Mouse (Mus musculus) MEL (cell line): ENCODE data around the gene Coro2b. TPM values are rescaled to one million over a fixed set of nuclear protein-coding genes. Genes with fewer than 3 reads are reported as not detected.

ENCODE experiments used
- DNase-seq: peaks from one replicate; pipeline ENCODE4 v3.0.0; 2011; ENCODE audit warnings: low read depth, low spot score
- H3K27ac ChIP-seq: 2 replicates; pipeline ENCODE4 v1.5.1; 2012; ENCODE audit warnings: low read depth, mild to moderate bottlenecking, control low read depth, low read length, moderate library complexity; ENCODE audit not compliant: control insufficient read depth
- H3K27me3 ChIP-seq, 2 experiments: fragments of 150-350 bp in 1 of 2; sonication (generic) in 1 of 2; 2 replicates each; pipeline ENCODE4 v1.6.1; 2012; ENCODE audit warnings: low read length in 2 of 2, mild to moderate bottlenecking in 2 of 2, improper control_type of control experiment in 1 of 2, moderate library complexity in 1 of 2; ENCODE audit not compliant: insufficient read depth in 2 of 2, control insufficient read depth in 1 of 2
- H3K36me3 ChIP-seq, 2 experiments: 2 replicates each; pipeline ENCODE4 v1.6.1; 2012 to 2014; ENCODE audit warnings: low read length in 2 of 2, improper control_type of control experiment in 1 of 2, inconsistent platforms in 1 of 2, mild to moderate bottlenecking in 1 of 2; ENCODE audit not compliant: insufficient read depth in 2 of 2, control insufficient read depth in 1 of 2
- H3K4me1 ChIP-seq, 2 experiments: fragments of 150-350 bp in 1 of 2; sonication (generic) in 1 of 2; 2 replicates each; pipeline ENCODE4 v1.6.1; 2012; ENCODE audit warnings: low read length in 2 of 2, improper control_type of control experiment in 1 of 2, mild to moderate bottlenecking in 1 of 2; ENCODE audit not compliant: insufficient read depth in 2 of 2, control insufficient read depth in 1 of 2
- H3K4me3 ChIP-seq, 2 experiments: fragments of 150-350 bp in 1 of 2; sonication (generic) in 1 of 2; 2 replicates each; pipeline ENCODE4 v1.5.1; 2012; ENCODE audit warnings: low read depth in 2 of 2, low read length in 2 of 2, mild to moderate bottlenecking in 2 of 2, moderate library complexity in 2 of 2, control low read depth in 1 of 2, improper control_type of control experiment in 1 of 2; ENCODE audit not compliant: control insufficient read depth in 1 of 2, insufficient read depth in 1 of 2
- H3K79me2 ChIP-seq: 2 replicates; pipeline ENCODE4 v1.6.1; 2012; ENCODE audit warnings: mild to moderate bottlenecking, low read length, moderate library complexity; ENCODE audit not compliant: control insufficient read depth, poor library complexity, insufficient read depth
- H3K9ac ChIP-seq: 2 replicates; pipeline ENCODE4 v1.6.1; 2012; ENCODE audit warnings: low read depth, mild to moderate bottlenecking, control low read depth, low read length, moderate library complexity; ENCODE audit not compliant: control insufficient read depth, poor library complexity, severe bottlenecking
- H3K9me3 ChIP-seq: fragments of 150-350 bp; sonication (generic); replicated peaks from 2 replicates; pipeline ENCODE4 v1.6.1; 2012; ENCODE audit warnings: mild to moderate bottlenecking, low read length, improper control_type of control experiment, moderate library complexity; ENCODE audit not compliant: insufficient read depth
- EP300 ChIP-seq, 2 experiments: IDR thresholded peaks; 2 replicates each; pipeline ENCODE4 v1.6.1; 2011; ENCODE audit warnings: improper control_type of control experiment in 2 of 2, low read length in 2 of 2, low read depth in 1 of 2, mild to moderate bottlenecking in 1 of 2
- ZNF384 ChIP-seq: IDR thresholded peaks from 2 replicates; pipeline ENCODE4 v1.6.1; 2012; ENCODE audit warnings: low read depth, mild to moderate bottlenecking, inconsistent platforms, low read length, improper control_type of control experiment
- polyA plus RNA-seq, 2 experiments: library from polyadenylated mRNA; stranded (reverse) in 1 of 2; unstranded in 1 of 2; fragments of >175 nt in 1 of 2; fragments of >200 nt in 1 of 2; gene quantifications; 2 replicates each; pipeline versions ENCODE4 v1.2.1 to v1.2.4; 2012; ENCODE audit warnings: low replicate concordance in 2 of 2, low read depth in 1 of 2; ENCODE audit not compliant: insufficient read length in 2 of 2, insufficient read depth in 1 of 2, missing spikeins in 1 of 2
- total RNA-seq: library from RNA; depleted of rRNA; stranded (reverse); fragments of 300-350 nt; gene quantifications from 2 replicates; pipeline ENCODE4 v1.2.3, GENCODE M21; 2012; rRNA removed

The Coro2b gene
- total and polyA plus RNA-seq, 3 experiments, result not detected

GRCm38 (mm10) chr9:62370186-62370585 lies 166.7 kb downstream of the Coro2b start:
- Histone ChIP-seq H3K9me3 (no peaks in the 10 kb centered on the region), H3K36me3 (peaks cover 6 to 31% of the 10 kb centered on the region in 2 experiments), H3K27ac (no peak overlapping the region), H3K9ac (no peak overlapping the region)
- DNase-seq, result no peak
- no peak for TF ChIP-seq EP300 (IDR thresholded peaks at IDR 0.05; ENCODE audit: low read depth in 1 of 2, low read length in 2 of 2)
- TF ChIP-seq ZNF384, result no peak
- TF ChIP-seq, all 39 proteins: peak for 0
- Histone ChIP-seq H3K4me3 (no peak overlapping the region), H3K79me2 (peaks cover 41% of the 10 kb centered on the region), H3K4me1 (peaks cover 22 to 37% of the 10 kb centered on the region in 2 experiments), H3K27me3 (no peaks in the 10 kb centered on the region)

Other genes starting within 250 kb of the Coro2b start
- 182 and 205 TPM in 2 replicates for gene Anp32a, start 195.8 kb downstream of the Coro2b start, total RNA-seq
- 100 to 1,000 TPM; 362 to 516 TPM for gene Anp32a, start 195.8 kb downstream of the Coro2b start, polyA plus RNA-seq
- gene Itga11, start 140.8 kb upstream of the Coro2b start, total RNA-seq, result not detected in 2 replicates
- not detected for gene Itga11, start 140.8 kb upstream of the Coro2b start, polyA plus RNA-seq